Comparison of ENCODE assay signal across 8 mouse cellular contexts in genomic region chr8:83200191-83201177, GRCm38 (mm10). TPM values are rescaled to one million over a fixed set of nuclear protein-coding genes. Genes with fewer than 3 reads are reported as not detected.
A peak's percentile ranks its signal among the peaks of the same experiment; 100 is the strongest.
DNase-seq lines count a peak whose midpoint lies in the region; ATAC-seq and TF ChIP-seq lines count a peak whose summit lies in the region.

No protein-coding gene starts in this region.

- WGBS in hindbrain, embryonic 12.5 days: 80% methylated on average over 16 of the region's 16 CpGs
- 85% methylated on average over 16 of the region's 16 CpGs for WGBS in hindbrain, embryonic 11.5 days
- WGBS in heart, embryonic 15.5 days: 46% methylated on average over 16 of the region's 16 CpGs

- no peaks in the 10 kb centered on the region for H3K79me2 ChIP-seq in CH12.LX (replicated peaks; ENCODE audit: control insufficient read depth, extremely low read depth, insufficient read depth, poor library complexity, severe bottlenecking)

- H3K4me2 ChIP-seq in hindbrain, embryonic 12.5 days (replicated peaks): no peak overlapping the region
- H3K4me2 ChIP-seq in hindbrain, embryonic 11.5 days (replicated peaks; ENCODE audit: low read depth, low read length): no peak overlapping the region
- H3K4me2 ChIP-seq in CH12.LX (ENCODE audit: insufficient read depth, low read depth, poor library complexity, severe bottlenecking): peak overlapping the region; percentile 64
- peak overlapping the region; percentile 50 for H3K4me2 ChIP-seq in heart, embryonic 15.5 days

- peaks cover 18% of the 10 kb centered on the region; the same call in 1 of the 2 replicates for H3K4me1 ChIP-seq in hindbrain, embryonic 12.5 days
- H3K4me1 ChIP-seq in hindbrain, embryonic 11.5 days (replicated peaks; ENCODE audit: control insufficient read depth, insufficient read depth, low read length): no peaks in the 10 kb centered on the region
- H3K4me1 ChIP-seq in CH12.LX (ENCODE audit: control insufficient read depth in 1 of 2, insufficient read depth in 2 of 2): peaks cover 6 to 12% of the 10 kb centered on the region in 2 experiments
- H3K4me1 ChIP-seq in heart, embryonic 15.5 days (replicated peaks): peaks cover 19% of the 10 kb centered on the region

- dilution Hi-C loops in CH12.LX (cut with MboI; ENCODE audit: extremely low pct_ligation_motif_present, extremely low pct_unique_long_range_greater_than_20kb, low sequenced_read_pairs): no loop called here

- in situ Hi-C loops in CH12.LX (cut with MboI; ENCODE audit: low pct_ligation_motif_present, low pct_unique_long_range_greater_than_20kb, low sequenced_read_pairs): no loop called here

- intact Hi-C loops in left cerebral cortex, postnatal 10 days (cut with DNase I): no loop called here

- TF ChIP-seq EP300 in CH12.LX (IDR thresholded peaks at IDR 0.05; ENCODE audit: low read length): no peak

- no peak for DNase-seq in hindbrain, embryonic 11.5 days (ENCODE audit: low spot score)
- peak; percentile 51 for DNase-seq in CH12.LX (ENCODE audit: extremely low read depth)
- peak; percentile 93 for DNase-seq in cerebellum, adult 9-10 months
- DNase-seq in left cerebral cortex, postnatal 10 days (ENCODE audit: extremely low spot score in 1 of 2, low spot score in 2 of 2): peak; percentile 31 to 40
- peak; percentile 41 for DNase-seq in ovary, postnatal 36 days (ENCODE audit: low spot score)
- DNase-seq in thymus, postnatal 10 days (ENCODE audit: low spot score in 2 of 2): no peak

- no peak for TF ChIP-seq RAD21 in CH12.LX (IDR thresholded peaks at IDR 0.05; ENCODE audit: low read depth, low read length)

- no peak for ATAC-seq in hindbrain, embryonic 12.5 days (ENCODE audit: low FRiP score)
- ATAC-seq in hindbrain, embryonic 11.5 days (ENCODE audit: low FRiP score): no peak
- peak; percentile 33; the same call in 1 of the 2 replicates for ATAC-seq in heart, embryonic 15.5 days (replicated peaks; ENCODE audit: insufficient number of reproducible peaks, insufficient read depth, low FRiP score, low read depth)

- TF ChIP-seq POLR2A in CH12.LX (IDR thresholded peaks at IDR 0.05; ENCODE audit: low read depth, low read length): no peak

- no peaks in the 10 kb centered on the region for H3K27me3 ChIP-seq in hindbrain, embryonic 12.5 days
- H3K27me3 ChIP-seq in hindbrain, embryonic 11.5 days (ENCODE audit: control insufficient read depth, insufficient read depth, low read length): no peaks in the 10 kb centered on the region
- no peaks in the 10 kb centered on the region for H3K27me3 ChIP-seq in CH12.LX (replicated peaks)
- no peaks in the 10 kb centered on the region for H3K27me3 ChIP-seq in heart, embryonic 15.5 days

- no peaks in the 10 kb centered on the region for H3K36me3 ChIP-seq in hindbrain, embryonic 12.5 days
- no peaks in the 10 kb centered on the region for H3K36me3 ChIP-seq in hindbrain, embryonic 11.5 days (ENCODE audit: control insufficient read depth, insufficient read depth, low read length)
- H3K36me3 ChIP-seq in CH12.LX (replicated peaks in 1 of 2; ENCODE audit: control insufficient read depth in 1 of 2, insufficient read depth in 1 of 2, low read length in 1 of 2): no peaks in the 10 kb centered on the region
- no peaks in the 10 kb centered on the region for H3K36me3 ChIP-seq in heart, embryonic 15.5 days

- peak overlapping the region; percentile 52 for H3K27ac ChIP-seq in hindbrain, embryonic 12.5 days
- no peak overlapping the region for H3K27ac ChIP-seq in hindbrain, embryonic 11.5 days (ENCODE audit: low read depth, low read length)
- no peak overlapping the region for H3K27ac ChIP-seq in CH12.LX (ENCODE audit: insufficient read depth, low read depth)
- H3K27ac ChIP-seq in heart, embryonic 15.5 days: peak overlapping the region; percentile 72

- TF ChIP-seq CTCF in CH12.LX (conservative IDR thresholded peaks at IDR 0.05 in 1 of 2, IDR thresholded peaks at IDR 0.05 in 1 of 2; ENCODE audit: low read depth in 2 of 2, low read length in 2 of 2): no peak

- H3K9ac ChIP-seq in hindbrain, embryonic 12.5 days: no peak overlapping the region
- no peak overlapping the region for H3K9ac ChIP-seq in hindbrain, embryonic 11.5 days (ENCODE audit: low read depth, low read length)
- peak overlapping the region; percentile 10; the same call in 1 of the 2 replicates for H3K9ac ChIP-seq in CH12.LX (ENCODE audit: insufficient read depth, low read depth)
- no peak overlapping the region for H3K9ac ChIP-seq in heart, embryonic 15.5 days

- H3K9me3 ChIP-seq in hindbrain, embryonic 12.5 days (replicated peaks): no peaks in the 10 kb centered on the region
- no peaks in the 10 kb centered on the region for H3K9me3 ChIP-seq in hindbrain, embryonic 11.5 days (ENCODE audit: control insufficient read depth, low read length)
- no peaks in the 10 kb centered on the region for H3K9me3 ChIP-seq in CH12.LX (replicated peaks; ENCODE audit: low read length)
- H3K9me3 ChIP-seq in heart, embryonic 15.5 days (replicated peaks): no peaks in the 10 kb centered on the region

- H3K4me3 ChIP-seq in hindbrain, embryonic 12.5 days: no peak overlapping the region
- H3K4me3 ChIP-seq in hindbrain, embryonic 11.5 days (ENCODE audit: low read depth, low read length): no peak overlapping the region
- H3K4me3 ChIP-seq in CH12.LX (replicated peaks in 1 of 3; ENCODE audit: low read depth in 2 of 3, low read length in 2 of 3, poor library complexity in 1 of 3): no peak overlapping the region
- no peak overlapping the region for H3K4me3 ChIP-seq in heart, embryonic 15.5 days

TF ChIP-seq in CH12.LX, 34 proteins besides CTCF, POLR2A, EP300 and RAD21:
- peak; percentile 27; the same call in 1 of the 2 replicates for TF ChIP-seq ETS1 (conservative IDR thresholded peaks at IDR 0.05; ENCODE audit: low read depth, low read length)
- no peak for TF ChIP-seq PAX5 (IDR thresholded peaks at IDR 0.05; ENCODE audit: low read length)
- no peak for TF ChIP-seq JUN (IDR thresholded peaks at IDR 0.05; ENCODE audit: insufficient read depth, low read depth, low read length)
- 0 out of 2 replicates have a peak, but pooled peaks have one; percentile 20 for TF ChIP-seq IRF4 (IDR thresholded peaks at IDR 0.05; ENCODE audit: low read depth, low read length)
- TF ChIP-seq USF2 (conservative IDR thresholded peaks at IDR 0.05; ENCODE audit: low read depth, low read length): no peak
- TF ChIP-seq BHLHE40 (IDR thresholded peaks at IDR 0.05; ENCODE audit: low read depth, low read length): peak; percentile 36; the same call in 1 of the 2 replicates
- no peak for TF ChIP-seq HCFC1 (IDR thresholded peaks at IDR 0.05; ENCODE audit: low read depth, low read length)

RNA-seq across cellular contexts. Expression of gene Gm10645, which starts 34.5 kb away (rescaled TPM):
- 7.5 and 7.9 TPM in 2 replicates for polyA plus RNA-seq in hindbrain, embryonic 12.5 days (2016; fragmentation: Nextera tagmentation; extraction: Ambion mirVana)
- polyA plus RNA-seq in hindbrain, embryonic 11.5 days (2014; fragmentation: Nextera tagmentation; extraction: Ambion mirVana): 6.3 and 8.5 TPM in 2 replicates
- total RNA-seq in CH12.LX (2012; rRNA removed) (0.81 and 0.88 TPM in 2 replicates), CH12.LX (2014; rRNA removed) (not detected in 2 replicates)
- not detected in 2 replicates for polyA plus RNA-seq in CH12.LX (2012; ENCODE audit: insufficient read length, low read depth)
- polyA plus RNA-seq in heart, embryonic 15.5 days (2015; fragmentation: Nextera tagmentation; extraction: Ambion mirVana): 0.45 and 0.90 TPM in 2 replicates
- 1 to 10 TPM; 1.7 TPM for total RNA-seq in left cerebral cortex, postnatal 10 days (2021)

RNA-seq across cellular contexts. Expression of gene Tbc1d9, which starts 35.3 kb away (rescaled TPM):
- 14.8 and 16.3 TPM in 2 replicates for polyA plus RNA-seq in hindbrain, embryonic 12.5 days (2016; fragmentation: Nextera tagmentation; extraction: Ambion mirVana)
- polyA plus RNA-seq in hindbrain, embryonic 11.5 days (2014; fragmentation: Nextera tagmentation; extraction: Ambion mirVana): 12.8 and 14.8 TPM in 2 replicates
- total RNA-seq in CH12.LX (2012; rRNA removed) (4.3 and 5.0 TPM in 2 replicates), CH12.LX (2014; rRNA removed) (0.69 and 1.6 TPM in 2 replicates)
- 0.71 and 1.3 TPM in 2 replicates for polyA plus RNA-seq in CH12.LX (2012; ENCODE audit: insufficient read length, low read depth)
- polyA plus RNA-seq in heart, embryonic 15.5 days (2015; fragmentation: Nextera tagmentation; extraction: Ambion mirVana): 0.73 and 1.4 TPM in 2 replicates
- total RNA-seq in left cerebral cortex, postnatal 10 days (2021): 100 to 1,000 TPM; 117 to 121 TPM

Comparison
In these comparisons a context has a peak if more than half of its experiments do, and no peak if none do; other contexts are left out.
1. H3K27ac ChIP-seq: peak in hindbrain, embryonic 12.5 days (single experiment) and heart, embryonic 15.5 days (single experiment); none in hindbrain, embryonic 11.5 days (single experiment) and CH12.LX (single experiment).
2. H3K4me2 ChIP-seq: peak in CH12.LX (single experiment) and heart, embryonic 15.5 days (single experiment); none in hindbrain, embryonic 12.5 days (single experiment) and hindbrain, embryonic 11.5 days (single experiment).
3. DNase-seq: peak in CH12.LX (single experiment), cerebellum, adult 9-10 months (single experiment), left cerebral cortex, postnatal 10 days (2 of 2) and ovary, postnatal 36 days (single experiment); none in hindbrain, embryonic 11.5 days (single experiment) and thymus, postnatal 10 days (0 of 2).